Mouse (Mus musculus) C2C12 (cell line): Measurements from ENCODE around the gene Fchsd2. TPM values are rescaled to one million over a fixed set of nuclear protein-coding genes. Genes with fewer than 3 reads are reported as not detected.

Source experiments
- H3K27me3 ChIP-seq: one replicate; pipeline ENCODE4 v1.6.1; 2011; ENCODE audit not compliant: control insufficient read depth, insufficient read depth, insufficient read length
- H3K36me3 ChIP-seq: one replicate; pipeline ENCODE4 v1.6.1; 2011; ENCODE audit not compliant: control insufficient read depth, insufficient read depth
- H3K4me3 ChIP-seq: one replicate; pipeline ENCODE4 v1.5.1; 2011; ENCODE audit warnings: mild to moderate bottlenecking, control low read depth; ENCODE audit not compliant: poor library complexity, insufficient read depth, severe bottlenecking
- H3K79me2 ChIP-seq: one replicate; pipeline ENCODE4 v1.6.1; 2011; ENCODE audit not compliant: control insufficient read depth, insufficient read depth
- H3K79me3 ChIP-seq: one replicate; pipeline ENCODE4 v1.6.1; 2011; ENCODE audit warnings: low read depth, control low read depth
- H3ac ChIP-seq: one replicate; pipeline ENCODE3; 2011; ENCODE audit warnings: low read depth; ENCODE audit not compliant: control insufficient read depth, insufficient read length
- CEBPB ChIP-seq: IDR thresholded peaks from one replicate; pipeline ENCODE4 v1.6.1; 2011; ENCODE audit warnings: low read depth, mild to moderate bottlenecking, control low read depth, moderate library complexity
- CTCF ChIP-seq: IDR thresholded peaks from one replicate; pipeline ENCODE4 v1.5.1; 2011; ENCODE audit not compliant: control insufficient read depth, insufficient read depth, insufficient read length
- FOSL1 ChIP-seq: IDR thresholded peaks from one replicate; pipeline ENCODE4 v1.8.0; 2011; ENCODE audit warnings: mild to moderate bottlenecking, low read length; ENCODE audit not compliant: poor library complexity, insufficient read depth, severe bottlenecking
- MAX ChIP-seq: IDR thresholded peaks from one replicate; pipeline ENCODE4 v1.6.1; 2011; ENCODE audit warnings: mild to moderate bottlenecking, control low read depth
- MYOD1 ChIP-seq: IDR thresholded peaks from one replicate; pipeline ENCODE4 v1.6.1; 2011; ENCODE audit warnings: low read depth; ENCODE audit not compliant: control insufficient read depth, insufficient read length
- MYOG ChIP-seq: IDR thresholded peaks from one replicate; pipeline ENCODE4 v1.6.1; 2011; ENCODE audit not compliant: control insufficient read depth, insufficient read length; ENCODE audit errors: extremely low read depth
- USF1 ChIP-seq: IDR thresholded peaks from one replicate; pipeline ENCODE4 v1.6.1; 2011; ENCODE audit warnings: low read depth, mild to moderate bottlenecking, control low read depth, moderate library complexity
- polyA plus RNA-seq: library from polyadenylated mRNA; unstranded; fragments of >200 nt; fragmentation: generic; extraction: Trizol; gene quantifications from one replicate; pipeline ENCODE4 v1.2.1, GENCODE M21; 2012; ENCODE audit warnings: missing spikeins

Gene Fchsd2
- polyA plus RNA-seq, 1 experiment: 2.4 TPM

- no peaks in the 10 kb centered on the region for H3K36me3 ChIP-seq
- no peaks in the 10 kb centered on the region for H3K27me3 ChIP-seq
- no peak for TF ChIP-seq CEBPB
- no peak for TF ChIP-seq MYOG
- no peak for TF ChIP-seq USF1
- no peak for TF ChIP-seq CTCF
- no peak for TF ChIP-seq FOSL1
- no peak for TF ChIP-seq MAX
- TF ChIP-seq MYOD1: no peak
- H3K79me2 ChIP-seq: no peaks in the 10 kb centered on the region
- H3ac ChIP-seq: no peak overlapping the region
- no peaks in the 10 kb centered on the region for H3K79me3 ChIP-seq
- H3K4me3 ChIP-seq: no peak overlapping the region
Measured at GRCm38 (mm10) chr7:101178751-101179150, 86.1 kb downstream of the Fchsd2 start.

GRCm38 (mm10) chr7:101191326-101191969, 98.8 kb downstream of the Fchsd2 start:
- no peaks in the 10 kb centered on the region for H3K27me3 ChIP-seq
- TF ChIP-seq CEBPB (no peak), CTCF (no peak), MAX (no peak), USF1 (no peak), MYOG (no peak), MYOD1 (no peak), FOSL1 (no peak)
- H3K79me2 ChIP-seq: no peaks in the 10 kb centered on the region
- H3K4me3 ChIP-seq: no peak overlapping the region
- H3K36me3 ChIP-seq: no peaks in the 10 kb centered on the region
- no peak overlapping the region for H3ac ChIP-seq
- H3K79me3 ChIP-seq: no peaks in the 10 kb centered on the region

GRCm38 (mm10) chr7:101210826-101211225, 118.2 kb downstream of the Fchsd2 start:
- no peaks in the 10 kb centered on the region for H3K79me3 ChIP-seq
- TF ChIP-seq MYOG (no peak), CTCF (no peak), FOSL1 (no peak), CEBPB (no peak), MYOD1 (no peak), USF1 (no peak), MAX (no peak)
- no peaks in the 10 kb centered on the region for H3K79me2 ChIP-seq
- no peak overlapping the region for H3K4me3 ChIP-seq
- H3K36me3 ChIP-seq: no peaks in the 10 kb centered on the region
- no peaks in the 10 kb centered on the region for H3K27me3 ChIP-seq
- H3ac ChIP-seq: no peak overlapping the region

- no peaks in the 10 kb centered on the region for H3K36me3 ChIP-seq
- H3K79me2 ChIP-seq: no peaks in the 10 kb centered on the region
- H3K79me3 ChIP-seq: no peaks in the 10 kb centered on the region
- no peak overlapping the region for H3K4me3 ChIP-seq
- H3ac ChIP-seq: no peak overlapping the region
- TF ChIP-seq MYOD1: no peak
- TF ChIP-seq MAX: no peak
- no peak for TF ChIP-seq CEBPB
- TF ChIP-seq CTCF: no peak
- no peak for TF ChIP-seq MYOG
- TF ChIP-seq FOSL1: no peak
- TF ChIP-seq USF1: no peak
- H3K27me3 ChIP-seq: no peaks in the 10 kb centered on the region
Measured at GRCm38 (mm10) chr7:101213515-101214263, 121.0 kb downstream of the Fchsd2 start.

GRCm38 (mm10) chr7:101216724-101217123, 124.1 kb downstream of the Fchsd2 start:
- TF ChIP-seq USF1 (no peak), CEBPB (no peak), MYOG (no peak), MYOD1 (no peak), MAX (no peak), CTCF (no peak), FOSL1 (no peak)
- H3ac ChIP-seq: no peak overlapping the region
- no peaks in the 10 kb centered on the region for H3K36me3 ChIP-seq
- H3K4me3 ChIP-seq: no peak overlapping the region
- H3K79me3 ChIP-seq: no peaks in the 10 kb centered on the region
- H3K79me2 ChIP-seq: no peaks in the 10 kb centered on the region
- no peaks in the 10 kb centered on the region for H3K27me3 ChIP-seq

- no peaks in the 10 kb centered on the region for H3K79me2 ChIP-seq
- no peaks in the 10 kb centered on the region for H3K36me3 ChIP-seq
- H3K27me3 ChIP-seq: no peaks in the 10 kb centered on the region
- TF ChIP-seq MYOG (no peak), FOSL1 (no peak), CTCF (no peak), MAX (no peak), CEBPB (no peak), MYOD1 (no peak), USF1 (no peak)
- no peak overlapping the region for H3K4me3 ChIP-seq
- no peak overlapping the region for H3ac ChIP-seq
- no peaks in the 10 kb centered on the region for H3K79me3 ChIP-seq
Measured at GRCm38 (mm10) chr7:101223501-101223900, 130.8 kb downstream of the Fchsd2 start.
